In genomic region chr17:21501365-21501764, GRCm38 (mm10) we compare ENCODE assay signal across 25 mouse cellular contexts.
"Had no signal": no experiment of that assay in that cellular context is flagged by ENCODE, and none has a peak within 500 bp of the region (broad histone marks: within the 10 kb centered on the region; RNA-seq: fewer than 3 reads in every experiment).

No protein-coding gene starts in this region.

- H3K4me1 ChIP-seq: embryonic facial prominence, embryonic 10.5 days; embryonic facial prominence, embryonic 12.5 days; embryonic facial prominence, embryonic 13.5 days; embryonic facial prominence, embryonic 15.5 days; forebrain, embryonic 10.5 days; forebrain, embryonic 12.5 days; forebrain, embryonic 13.5 days; forebrain, embryonic 15.5 days; heart, embryonic 10.5 days had no signal

- H3K9ac ChIP-seq: embryonic facial prominence, embryonic 12.5 days; embryonic facial prominence, embryonic 13.5 days; embryonic facial prominence, embryonic 15.5 days; forebrain, embryonic 12.5 days; forebrain, embryonic 13.5 days; forebrain, embryonic 15.5 days; forebrain, postnatal 0 days had no signal

- H3K27me3 ChIP-seq: embryonic facial prominence, embryonic 12.5 days; embryonic facial prominence, embryonic 13.5 days; embryonic facial prominence, embryonic 15.5 days; forebrain, embryonic 12.5 days; forebrain, embryonic 13.5 days; forebrain, embryonic 15.5 days had no signal

- ATAC-seq: forebrain, embryonic 13.5 days; forebrain, embryonic 14.5 days; forebrain, embryonic 15.5 days; forebrain, embryonic 16.5 days; forebrain, postnatal 0 days had no signal

- H3K9me3 ChIP-seq: embryonic facial prominence, embryonic 10.5 days; embryonic facial prominence, embryonic 12.5 days; embryonic facial prominence, embryonic 15.5 days; forebrain, embryonic 12.5 days; forebrain, embryonic 15.5 days; heart, embryonic 10.5 days had no signal

- H3K27ac ChIP-seq: embryonic facial prominence, embryonic 10.5 days; embryonic facial prominence, embryonic 12.5 days; embryonic facial prominence, embryonic 13.5 days; embryonic facial prominence, embryonic 15.5 days; forebrain, embryonic 10.5 days; forebrain, embryonic 12.5 days; forebrain, embryonic 13.5 days; forebrain, embryonic 15.5 days; gastrocnemius, adult 2 months; heart, adult 2 months; heart, embryonic 10.5 days had no signal

- H3K4me3 ChIP-seq: embryonic facial prominence, embryonic 10.5 days; embryonic facial prominence, embryonic 12.5 days; embryonic facial prominence, embryonic 13.5 days; embryonic facial prominence, embryonic 15.5 days; erythroblast, embryonic 14.5 days; forebrain, embryonic 10.5 days; forebrain, embryonic 12.5 days; forebrain, embryonic 13.5 days; forebrain, embryonic 15.5 days; gastrocnemius, adult 2 months; heart, adult 2 months; heart, embryonic 10.5 days had no signal

- DNase-seq: cerebellum, postnatal 10 days; cerebellum, postnatal 14 days; cerebellum, postnatal 25 days; cerebellum, postnatal 36 days; embryo, embryonic 11 days; forebrain, postnatal 0 days; gastrocnemius, adult 2 months; gastrocnemius, postnatal 10 days; gastrocnemius, postnatal 14 days; gastrocnemius, postnatal 25 days; gastrocnemius, postnatal 36 days; heart, adult 11 months; heart, adult 2 months had no signal

- H3K4me2 ChIP-seq: embryonic facial prominence, embryonic 12.5 days; embryonic facial prominence, embryonic 13.5 days; embryonic facial prominence, embryonic 15.5 days; forebrain, embryonic 12.5 days; forebrain, embryonic 13.5 days; forebrain, embryonic 15.5 days had no signal
